Mouse (Mus musculus) retina, postnatal 7 days (tissue): ENCODE data around the gene Pvrig.
"Not testable (repeated sequence)": the region's sequence is repeated elsewhere in the genome, so short reads cannot be mapped to it uniquely, and the experiment has no call there.

ENCODE experiments used
- DNase-seq: peaks from one replicate; pipeline ENCODE4 v3.0.0-alpha.2; 2012; ENCODE audit warnings: low read depth, low spot score

Pvrig gene

GRCm38 (mm10) chr5:138341661-138342060, at the start of gene Pvrig:
Pvrig (plus strand) TSS chr5:138341961.
- DNase-seq = no peak

GRCm38 (mm10) chr5:138294158-138294557, 47.6 kb upstream of the Pvrig start:
- DNase-seq = no peak

- no peak for DNase-seq
Measured at GRCm38 (mm10) chr5:138299613-138300012, 42.1 kb upstream of the Pvrig start.

DNA sequence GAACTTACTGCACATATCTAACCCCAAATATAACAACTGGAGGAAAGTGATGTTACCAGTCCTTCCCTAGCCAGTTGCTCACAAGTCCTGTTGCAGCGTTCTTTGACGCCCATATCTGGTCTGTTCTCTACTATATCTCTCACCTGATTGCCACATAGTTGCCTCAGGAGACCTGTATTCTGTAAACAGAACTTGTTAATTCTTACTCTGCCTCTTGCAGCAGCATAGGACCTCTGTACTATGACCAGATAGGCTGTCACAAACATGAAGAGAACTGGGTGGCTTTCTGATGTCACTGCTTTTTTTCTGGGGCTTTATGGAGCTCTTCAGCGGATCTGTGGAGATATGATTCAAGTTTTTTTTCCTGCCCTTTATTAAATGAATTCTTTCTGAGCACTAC, 29.0 kb upstream of the Pvrig start:
- no peak for DNase-seq

- DNase-seq = no peak
Measured at GRCm38 (mm10) chr5:138343216-138343615, 1.5 kb downstream of the Pvrig start.

GRCm38 (mm10) chr5:138363208-138363607, 21.4 kb downstream of the Pvrig start:
- DNase-seq = not testable (repeated sequence)

GRCm38 (mm10) chr5:138365347-138365746, 23.6 kb downstream of the Pvrig start:
- not testable (repeated sequence) for DNase-seq
